Mouse (Mus musculus) cerebellum, adult 2 months (tissue): ENCODE data around the gene Bfsp1. TPM values are rescaled to one million over a fixed set of nuclear protein-coding genes. Genes with fewer than 3 reads are reported as not detected.

Experiments used
- DNase-seq, 2 experiments: peaks; one replicate each; pipeline ENCODE4 v3.0.0; 2021
- H3K27ac ChIP-seq: fragments of 200-500 bp; 2 replicates; pipeline ENCODE4 v1.5.1; 2012; ENCODE audit warnings: low read length, control low read depth, inconsistent platforms; ENCODE audit not compliant: insufficient read depth
- H3K27me3 ChIP-seq: fragments of 200-500 bp; 2 replicates; pipeline ENCODE4 v1.6.1; 2012; ENCODE audit warnings: inconsistent platforms, mild to moderate bottlenecking, low read length, moderate library complexity; ENCODE audit not compliant: control insufficient read depth, insufficient read depth
- H3K4me1 ChIP-seq: fragments of 200-500 bp; 2 replicates; pipeline ENCODE4 v1.6.1; 2011; ENCODE audit warnings: low read length; ENCODE audit not compliant: control insufficient read depth, insufficient read depth
- H3K4me3 ChIP-seq: fragments of 200-500 bp; replicated peaks from 2 replicates; pipeline ENCODE3; 2011; ENCODE audit warnings: mild to moderate bottlenecking, low read depth, low read length, control low read depth; ENCODE audit not compliant: insufficient read depth
- CTCF ChIP-seq: fragments of 200-500 bp; IDR thresholded peaks from 2 replicates; pipeline ENCODE4 v1.5.1; 2011; ENCODE audit warnings: low read depth, mild to moderate bottlenecking, control low read depth, low read length, moderate library complexity, borderline replicate concordance; ENCODE audit not compliant: insufficient read depth
- POLR2A ChIP-seq: fragments of 200-500 bp; IDR thresholded peaks from 2 replicates; pipeline ENCODE4 v1.6.1; 2011; ENCODE audit warnings: low read length, control low read depth, borderline replicate concordance; ENCODE audit not compliant: insufficient read depth
- WGBS: fragments of 180-500 bp; shearing (Covaris S2); methylation state at CpG from one replicate; pipeline ENCODE4 v1.1.7; 2018; 5-methylcytosine and 5-hydroxymethylcytosine counted together
- polyA plus RNA-seq: library from polyadenylated mRNA; depleted of rRNA; stranded (reverse); fragments of >200 nt; gene quantifications from 2 replicates; pipeline ENCODE4 v1.2.3, GENCODE M21; 2012

Bfsp1 gene
- polyA plus RNA-seq, 1 experiment, result 0.49 TPM

GRCm38 (mm10) chr2:143891302-143892048 lies 28.5 kb upstream of the Bfsp1 start:
- TF ChIP-seq POLR2A (no peak), CTCF (no peak)
- H3K27ac ChIP-seq, result no peak overlapping the region
- H3K27me3 ChIP-seq, result no peaks in the 10 kb centered on the region
- H3K4me1 ChIP-seq, result no peaks in the 10 kb centered on the region
- WGBS, result 90% methylated on average over 10 of the region's 10 CpGs
- no peak overlapping the region for H3K4me3 ChIP-seq
- no peak for DNase-seq

GRCm38 (mm10) chr2:143889860-143890433 lies 27.0 kb upstream of the Bfsp1 start:
- H3K4me1 ChIP-seq, result no peaks in the 10 kb centered on the region
- no peak for DNase-seq
- no peak overlapping the region for H3K4me3 ChIP-seq
- no peaks in the 10 kb centered on the region; the same call in 1 of the 2 replicates for H3K27me3 ChIP-seq
- no peak for TF ChIP-seq CTCF
- TF ChIP-seq POLR2A, result no peak
- WGBS, result 67% methylated on average over 12 of the region's 12 CpGs
- no peak overlapping the region for H3K27ac ChIP-seq

- Histone ChIP-seq H3K4me1 (no peaks in the 10 kb centered on the region), H3K27me3 (no peaks in the 10 kb centered on the region; the same call in 1 of the 2 replicates), H3K4me3 (no peak overlapping the region), H3K27ac (no peak overlapping the region)
- TF ChIP-seq POLR2A, result no peak
- no peak for DNase-seq
- WGBS, result 84% methylated on average over 15 of the region's 15 CpGs
These were observed 26.3 kb upstream of the Bfsp1 start for GRCm38 (mm10) chr2:143889131-143889859.

DNA sequence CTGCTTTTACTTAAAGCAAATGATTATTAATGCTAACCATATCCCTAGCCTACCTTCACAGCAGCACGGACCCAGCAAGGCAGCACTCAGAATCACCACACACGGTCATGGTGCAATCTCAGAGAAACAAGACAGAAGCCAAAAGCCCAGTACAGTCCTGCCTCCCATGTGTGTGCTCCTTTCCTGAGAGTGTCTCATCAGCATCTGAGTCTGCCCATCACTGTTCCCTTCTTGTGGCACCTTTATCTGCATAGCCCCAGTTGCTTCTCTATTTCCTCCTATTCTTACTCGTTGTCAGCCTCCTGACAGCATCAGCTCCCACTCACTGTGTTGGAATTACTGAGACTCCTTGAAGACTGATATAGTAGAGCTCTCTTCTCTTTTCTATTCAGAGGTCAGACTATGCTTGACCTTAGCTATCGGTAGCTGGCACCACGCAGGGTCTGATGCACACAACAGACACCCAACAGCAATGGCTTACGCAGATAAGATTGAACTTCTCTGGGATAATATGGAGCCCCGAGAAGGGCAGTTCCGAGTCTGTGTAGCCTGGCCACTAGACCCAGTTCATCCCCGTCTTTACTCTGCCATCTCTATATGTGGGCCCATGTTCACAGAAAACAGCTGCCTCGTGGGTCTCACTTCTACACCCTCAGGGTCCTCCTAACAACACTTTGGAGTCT lies 19.8 kb upstream of the Bfsp1 start:
- Histone ChIP-seq H3K4me3 (no peak overlapping the region), H3K27ac (no peak overlapping the region), H3K27me3 (no peaks in the 10 kb centered on the region; the same call in 1 of the 2 replicates), H3K4me1 (no peaks in the 10 kb centered on the region)
- 78% methylated on average over 10 of the region's 10 CpGs for WGBS
- DNase-seq, result no peak
- TF ChIP-seq CTCF (no peak), POLR2A (no peak)

- WGBS, result 45% methylated on average over 4 of the region's 4 CpGs
- no peaks in the 10 kb centered on the region for H3K4me1 ChIP-seq
- DNase-seq, result peak in 1 of 2 experiments; percentile 11
- TF ChIP-seq CTCF, result no peak
- no peak for TF ChIP-seq POLR2A
- no peak overlapping the region for H3K4me3 ChIP-seq
- H3K27ac ChIP-seq, result no peak overlapping the region
- no peaks in the 10 kb centered on the region; the same call in 1 of the 2 replicates for H3K27me3 ChIP-seq
These were observed 19.0 kb upstream of the Bfsp1 start for GRCm38 (mm10) chr2:143882002-143882401.

DNA sequence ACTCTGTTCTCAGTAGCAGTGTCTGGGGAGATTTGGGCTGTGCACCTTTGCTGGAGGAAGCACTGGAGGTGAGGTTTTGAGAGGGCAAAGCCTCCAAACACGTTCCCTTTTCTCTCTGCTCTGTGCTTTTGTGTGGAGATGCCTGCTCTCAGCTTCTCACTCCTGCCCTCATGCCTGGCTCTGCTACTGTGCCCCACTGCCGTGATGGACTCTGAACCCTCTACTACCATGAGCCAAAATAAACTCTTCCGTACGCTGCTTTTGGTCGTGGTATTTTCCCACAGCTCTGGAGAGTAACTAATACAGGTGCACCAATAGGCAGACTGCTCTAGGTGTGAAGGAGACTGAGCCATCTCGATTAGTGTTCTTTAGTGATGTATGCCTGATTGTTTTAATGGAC lies 16.3 kb upstream of the Bfsp1 start:
- Histone ChIP-seq H3K27me3 (no peaks in the 10 kb centered on the region), H3K27ac (no peak overlapping the region), H3K4me3 (no peak overlapping the region), H3K4me1 (no peaks in the 10 kb centered on the region)
- WGBS, result 87% methylated on average over 6 of the region's 6 CpGs
- DNase-seq, result no peak
- TF ChIP-seq CTCF (no peak), POLR2A (no peak)

DNA sequence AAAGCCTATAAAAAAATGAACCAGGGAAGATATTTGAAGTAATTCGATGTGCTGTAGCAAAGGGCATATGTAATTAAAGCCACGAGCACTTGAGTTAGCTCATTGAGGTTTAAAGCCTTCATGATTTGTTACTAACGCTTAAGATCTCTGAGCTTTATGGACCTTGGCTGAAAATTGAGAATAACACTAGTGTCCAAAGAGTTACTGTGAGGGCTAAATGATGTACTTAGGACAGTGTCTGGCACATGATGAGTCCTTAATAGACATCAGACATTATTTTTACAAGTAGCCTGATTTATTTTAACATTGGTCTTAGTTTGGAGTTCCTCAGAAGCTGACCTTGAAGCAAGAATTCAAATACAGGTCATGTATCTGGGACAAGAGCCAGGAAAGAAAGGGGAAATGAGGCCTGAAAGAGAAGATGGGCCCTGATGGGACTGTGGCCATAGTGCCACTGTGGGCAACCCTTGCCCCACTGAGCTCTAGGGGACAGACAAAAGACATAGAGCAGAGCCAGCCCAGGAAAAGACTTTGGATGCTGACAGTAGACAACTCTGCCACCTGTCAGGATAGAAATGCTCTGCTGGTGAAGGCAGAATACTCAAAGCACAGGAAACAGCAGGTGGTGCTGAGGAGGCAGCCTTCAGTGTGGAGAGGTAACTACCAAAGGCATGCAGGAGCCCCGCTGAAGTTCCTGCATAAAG lies 14.1 kb upstream of the Bfsp1 start:
- WGBS, result 82% methylated on average over 4 of the region's 4 CpGs
- TF ChIP-seq POLR2A (no peak), CTCF (no peak)
- no peak for DNase-seq
- H3K27me3 ChIP-seq, result no peaks in the 10 kb centered on the region
- no peaks in the 10 kb centered on the region for H3K4me1 ChIP-seq
- H3K4me3 ChIP-seq, result no peak overlapping the region
- H3K27ac ChIP-seq, result no peak overlapping the region
